Mouse (Mus musculus) forebrain, embryonic 14.5 days (tissue): ENCODE data around the gene Tenm3. TPM values are rescaled to one million over a fixed set of nuclear protein-coding genes. Genes with fewer than 3 reads are reported as not detected.

ENCODE experiments used
- ATAC-seq: fragments of 200-750 bp; cut with Nextera tagmentation; 2 replicates; pipeline ENCODE4 v1.8.0; 2017; ENCODE audit warnings: mild to moderate bottlenecking, moderate library complexity
- DNase-seq: peaks from one replicate; pipeline ENCODE4 v3.0.0-alpha.2; 2015; ENCODE audit warnings: low spot score
- H3K27ac ChIP-seq: fragments of 300-500 bp; sonication (generic); 2 replicates; pipeline ENCODE4 v1.5.1; 2014; ENCODE audit warnings: low read depth, mild to moderate bottlenecking, control low read depth, low read length, moderate library complexity
- H3K27me3 ChIP-seq: fragments of 300-500 bp; sonication (generic); replicated peaks from 2 replicates; pipeline ENCODE4 v1.6.1; 2014; ENCODE audit warnings: low read length, control low read depth, mixed read lengths; ENCODE audit not compliant: control insufficient read depth, insufficient read depth
- H3K36me3 ChIP-seq: fragments of 300-500 bp; sonication (generic); 2 replicates; pipeline ENCODE4 v1.6.1; 2014; ENCODE audit warnings: low read length, control low read depth; ENCODE audit not compliant: control insufficient read depth, insufficient read depth
- H3K4me1 ChIP-seq: fragments of 300-500 bp; sonication (generic); 2 replicates; pipeline ENCODE4 v1.6.1; 2014; ENCODE audit warnings: antibody characterized with exemption, low read length, control low read depth; ENCODE audit not compliant: control insufficient read depth, insufficient read depth
- H3K4me2 ChIP-seq: fragments of 300-500 bp; sonication (generic); 2 replicates; pipeline ENCODE4 v1.6.1; 2014; ENCODE audit warnings: mild to moderate bottlenecking, control low read depth, low read length
- H3K4me3 ChIP-seq: fragments of 300-500 bp; sonication (generic); 2 replicates; pipeline ENCODE4 v1.5.1; 2014; ENCODE audit warnings: low read depth, low read length, control low read depth
- H3K9ac ChIP-seq: fragments of 300-500 bp; sonication (generic); 2 replicates; pipeline ENCODE4 v1.6.1; 2014; ENCODE audit warnings: mild to moderate bottlenecking, low read length, control low read depth, moderate library complexity
- H3K9me3 ChIP-seq: fragments of 300-500 bp; sonication (generic); replicated peaks from 2 replicates; pipeline ENCODE4 v1.6.1; 2016; ENCODE audit warnings: low read length, control low read depth, mixed read lengths; ENCODE audit not compliant: control insufficient read depth
- WGBS: fragments of 180-500 bp; shearing (Covaris S2); extraction: QIAGEN DNeasy Blood & Tissue Kit; methylation state at CpG from one replicate; pipeline ENCODE4 v1.1.7; 2014; 5-methylcytosine and 5-hydroxymethylcytosine counted together
- polyA plus RNA-seq: library from polyadenylated mRNA; unstranded; fragments of >200 nt; fragmentation: Nextera tagmentation; extraction: Ambion mirVana; gene quantifications from 2 replicates; pipeline ENCODE4 v1.2.1, GENCODE M21; 2014

Gene Tenm3
- polyA plus RNA-seq, 1 experiment from 2014 or later, result 12.5 TPM

- Histone ChIP-seq H3K4me3 (no peak overlapping the region), H3K27me3 (no peaks in the 10 kb centered on the region), H3K27ac (no peak overlapping the region), H3K9ac (no peak overlapping the region), H3K9me3 (no peaks in the 10 kb centered on the region), H3K36me3 (no peaks in the 10 kb centered on the region), H3K4me2 (no peak overlapping the region), H3K4me1 (peaks cover 7% of the 10 kb centered on the region; the same call in 1 of the 2 replicates)
- ATAC-seq (peak; percentile 5; the same call in 1 of the 2 replicates), DNase-seq (peak; percentile 33)
- 8% methylated on average over 7 of the region's 7 CpGs for WGBS
These were observed 49.5 kb downstream of the Tenm3 start for GRCm38 (mm10) chr8:48794285-48794684.

GRCm38 (mm10) chr8:48793729-48794128, 50.0 kb downstream of the Tenm3 start:
- peaks cover 7% of the 10 kb centered on the region; the same call in 1 of the 2 replicates for H3K4me1 ChIP-seq
- no peaks in the 10 kb centered on the region for H3K9me3 ChIP-seq
- ATAC-seq, result 0 out of 2 replicates have a peak, but pooled peaks have one; percentile 45
- H3K4me2 ChIP-seq, result no peak overlapping the region
- no peak for DNase-seq
- H3K4me3 ChIP-seq, result no peak overlapping the region
- no peak overlapping the region for H3K9ac ChIP-seq
- WGBS, result 13% methylated on average over 8 of the region's 8 CpGs
- H3K27ac ChIP-seq, result no peak overlapping the region
- no peaks in the 10 kb centered on the region for H3K36me3 ChIP-seq
- H3K27me3 ChIP-seq, result no peaks in the 10 kb centered on the region

GRCm38 (mm10) chr8:48792587-48793326, 51.0 kb downstream of the Tenm3 start:
- no peak overlapping the region for H3K27ac ChIP-seq
- H3K4me3 ChIP-seq, result no peak overlapping the region
- DNase-seq (peak; percentile 52), ATAC-seq (0 out of 2 replicates have a peak, but pooled peaks have one; percentile 44)
- H3K4me1 ChIP-seq, result peaks cover 2% of the 10 kb centered on the region; the same call in 1 of the 2 replicates
- WGBS, result 30% methylated on average over 10 of the region's 10 CpGs
- no peak overlapping the region for H3K4me2 ChIP-seq
- no peaks in the 10 kb centered on the region for H3K27me3 ChIP-seq
- no peak overlapping the region for H3K9ac ChIP-seq
- no peaks in the 10 kb centered on the region for H3K36me3 ChIP-seq
- H3K9me3 ChIP-seq, result no peaks in the 10 kb centered on the region

- no peak overlapping the region for H3K4me3 ChIP-seq
- DNase-seq, result no peak
- WGBS, result 90% methylated on average over 9 of the region's 9 CpGs
- no peaks in the 10 kb centered on the region for H3K9me3 ChIP-seq
- no peak overlapping the region for H3K9ac ChIP-seq
- no peak overlapping the region for H3K27ac ChIP-seq
- no peak for ATAC-seq
- no peak overlapping the region for H3K4me2 ChIP-seq
- H3K36me3 ChIP-seq, result no peaks in the 10 kb centered on the region
- no peaks in the 10 kb centered on the region for H3K4me1 ChIP-seq
- no peaks in the 10 kb centered on the region for H3K27me3 ChIP-seq
These were observed 60.4 kb downstream of the Tenm3 start for GRCm38 (mm10) chr8:48783308-48783707.

- no peaks in the 10 kb centered on the region for H3K9me3 ChIP-seq
- peaks cover 4% of the 10 kb centered on the region; the same call in 1 of the 2 replicates for H3K4me1 ChIP-seq
- no peak overlapping the region for H3K9ac ChIP-seq
- no peaks in the 10 kb centered on the region for H3K36me3 ChIP-seq
- WGBS, result 89% methylated on average over 6 of the region's 6 CpGs
- H3K4me3 ChIP-seq, result no peak overlapping the region
- DNase-seq, result no peak
- no peaks in the 10 kb centered on the region for H3K27me3 ChIP-seq
- no peak for ATAC-seq
- no peak overlapping the region for H3K27ac ChIP-seq
- no peak overlapping the region for H3K4me2 ChIP-seq
These were observed 63.1 kb downstream of the Tenm3 start for GRCm38 (mm10) chr8:48780628-48781027.

- Histone ChIP-seq H3K9ac (no peak overlapping the region), H3K36me3 (no peaks in the 10 kb centered on the region), H3K9me3 (no peaks in the 10 kb centered on the region), H3K4me2 (no peak overlapping the region), H3K4me3 (no peak overlapping the region), H3K4me1 (peaks cover 9% of the 10 kb centered on the region; the same call in 1 of the 2 replicates), H3K27ac (no peak overlapping the region), H3K27me3 (no peaks in the 10 kb centered on the region)
- DNase-seq, result no peak
- WGBS, result 80% methylated on average over 4 of the region's 4 CpGs
- no peak for ATAC-seq
These were observed 64.6 kb downstream of the Tenm3 start for GRCm38 (mm10) chr8:48779194-48779593.

GRCm38 (mm10) chr8:48776081-48776480, 67.7 kb downstream of the Tenm3 start:
- DNase-seq, result peak; percentile 49
- H3K4me1 ChIP-seq, result peaks cover 9% of the 10 kb centered on the region; the same call in 1 of the 2 replicates
- peak overlapping the region; percentile 28 for H3K4me2 ChIP-seq
- no peaks in the 10 kb centered on the region for H3K36me3 ChIP-seq
- no peak overlapping the region; the same call in 1 of the 2 replicates for H3K9ac ChIP-seq
- WGBS, result 15% methylated on average over 9 of the region's 9 CpGs
- no peaks in the 10 kb centered on the region for H3K9me3 ChIP-seq
- no peak overlapping the region for H3K4me3 ChIP-seq
- H3K27me3 ChIP-seq, result no peaks in the 10 kb centered on the region
- peak; percentile 72 for ATAC-seq
- no peak overlapping the region for H3K27ac ChIP-seq

- Histone ChIP-seq H3K27ac (no peak overlapping the region), H3K27me3 (no peaks in the 10 kb centered on the region), H3K9me3 (no peaks in the 10 kb centered on the region), H3K4me2 (peak overlapping the region; percentile 28), H3K4me3 (no peak overlapping the region), H3K9ac (peak overlapping the region; percentile 4; the same call in 1 of the 2 replicates), H3K4me1 (peaks cover 9% of the 10 kb centered on the region; the same call in 1 of the 2 replicates), H3K36me3 (no peaks in the 10 kb centered on the region)
- DNase-seq (peak; percentile 29), ATAC-seq (peak; percentile 62)
- WGBS, result 3% methylated on average over 9 of the region's 9 CpGs
These were observed 68.2 kb downstream of the Tenm3 start for GRCm38 (mm10) chr8:48775531-48776037.

- Histone ChIP-seq H3K4me1 (peaks cover 9% of the 10 kb centered on the region; the same call in 1 of the 2 replicates), H3K9me3 (no peaks in the 10 kb centered on the region), H3K36me3 (no peaks in the 10 kb centered on the region), H3K4me2 (no peak overlapping the region), H3K27me3 (no peaks in the 10 kb centered on the region), H3K9ac (no peak overlapping the region), H3K4me3 (no peak overlapping the region), H3K27ac (no peak overlapping the region)
- ATAC-seq (no peak), DNase-seq (no peak)
- WGBS, result 9% methylated on average over 4 of the region's 4 CpGs
These were observed 68.9 kb downstream of the Tenm3 start for GRCm38 (mm10) chr8:48774837-48775236.
